Mouse (Mus musculus): ENCODE results near the gene Exoc6b. TPM values are rescaled to one million over a fixed set of nuclear protein-coding genes. Genes with fewer than 3 reads are reported as not detected.

The Exoc6b gene
- polyA plus RNA-seq, 1 experiment from 2014 or later = 10.2 TPM

DNA sequence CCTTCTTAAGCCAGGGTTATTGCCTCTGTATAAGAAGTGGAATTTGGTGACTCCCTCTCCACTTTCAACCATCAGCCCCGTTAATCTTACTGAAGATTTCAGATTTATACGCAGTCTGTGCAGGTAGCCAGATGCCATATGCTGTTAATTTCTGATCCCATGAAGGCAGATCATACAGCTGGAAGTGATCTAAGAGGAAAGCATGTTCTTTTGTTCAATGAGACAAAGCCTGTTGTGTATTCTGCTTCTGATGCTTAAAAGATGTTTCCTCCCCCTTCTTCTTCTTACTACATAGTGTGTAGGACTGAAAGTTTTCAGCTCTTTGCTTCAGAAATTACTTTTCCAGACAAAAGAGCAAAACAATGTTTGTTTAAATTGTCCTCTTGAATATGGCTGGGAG, 109.8 kb downstream of the Exoc6b start:
- H3K4me2 ChIP-seq = no peak overlapping the region
- WGBS = 86% methylated on average over 2 of the region's 2 CpGs
- H3K27me3 ChIP-seq (replicated peaks; ENCODE audit: control insufficient read depth, insufficient read depth, low read length) = no peaks in the 10 kb centered on the region
- no peak for ATAC-seq (replicated peaks; ENCODE audit: low FRiP score)
- no peak for DNase-seq (ENCODE audit: low spot score)
- no peak overlapping the region for H3K27ac ChIP-seq (ENCODE audit: low read depth, low read length)
- no peaks in the 10 kb centered on the region for H3K4me1 ChIP-seq (replicated peaks; ENCODE audit: control insufficient read depth, insufficient read depth, low read length)
- H3K36me3 ChIP-seq (ENCODE audit: control insufficient read depth, insufficient read depth, low read length) = no peaks in the 10 kb centered on the region
- no peak overlapping the region for H3K9ac ChIP-seq (ENCODE audit: low read depth, low read length)
- H3K9me3 ChIP-seq (ENCODE audit: control insufficient read depth, low read length) = no peaks in the 10 kb centered on the region
- no peak overlapping the region for H3K4me3 ChIP-seq (ENCODE audit: low read depth, low read length)

GRCm38 (mm10) chr6:84951621-84952020, 117.7 kb downstream of the Exoc6b start:
- H3K4me3 ChIP-seq (ENCODE audit: low read depth, low read length) = no peak overlapping the region
- no peaks in the 10 kb centered on the region for H3K27me3 ChIP-seq (replicated peaks; ENCODE audit: control insufficient read depth, insufficient read depth, low read length)
- H3K4me2 ChIP-seq = no peak overlapping the region
- ATAC-seq (replicated peaks; ENCODE audit: low FRiP score) = no peak
- DNase-seq (ENCODE audit: low spot score) = no peak
- 69% methylated on average over 1 of the region's 1 CpGs for WGBS
- no peak overlapping the region for H3K27ac ChIP-seq (ENCODE audit: low read depth, low read length)
- H3K4me1 ChIP-seq (replicated peaks; ENCODE audit: control insufficient read depth, insufficient read depth, low read length) = no peaks in the 10 kb centered on the region
- no peaks in the 10 kb centered on the region for H3K9me3 ChIP-seq (ENCODE audit: control insufficient read depth, low read length)
- H3K9ac ChIP-seq (ENCODE audit: low read depth, low read length) = no peak overlapping the region
- no peaks in the 10 kb centered on the region for H3K36me3 ChIP-seq (ENCODE audit: control insufficient read depth, insufficient read depth, low read length)

DNA sequence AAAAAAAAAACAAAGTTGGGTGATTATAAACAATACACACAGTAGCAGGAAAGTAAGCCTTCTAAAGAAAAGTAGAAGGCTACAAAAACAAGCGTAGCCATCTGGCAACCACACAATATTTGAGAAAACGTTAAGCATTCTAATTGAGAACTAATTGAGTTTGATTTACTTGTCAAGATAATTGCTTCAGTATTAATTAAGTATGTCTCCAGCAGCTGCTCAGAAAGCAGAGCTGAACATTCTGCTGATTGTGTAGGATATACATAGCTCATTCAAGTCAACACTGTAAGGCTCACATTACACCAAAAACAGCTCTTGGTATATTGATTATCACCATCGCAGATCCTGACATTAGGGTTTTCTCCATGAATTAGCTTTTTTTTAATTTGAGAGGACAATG, 122.7 kb downstream of the Exoc6b start:
- Histone ChIP-seq H3K4me2 (no peak overlapping the region), H3K36me3 (ENCODE audit: control insufficient read depth, insufficient read depth, low read length) (no peaks in the 10 kb centered on the region), H3K9ac (ENCODE audit: low read depth, low read length) (no peak overlapping the region), H3K4me1 (replicated peaks; ENCODE audit: control insufficient read depth, insufficient read depth, low read length) (no peaks in the 10 kb centered on the region), H3K27me3 (replicated peaks; ENCODE audit: control insufficient read depth, insufficient read depth, low read length) (no peaks in the 10 kb centered on the region), H3K9me3 (ENCODE audit: control insufficient read depth, low read length) (no peaks in the 10 kb centered on the region), H3K27ac (ENCODE audit: low read depth, low read length) (no peak overlapping the region), H3K4me3 (ENCODE audit: low read depth, low read length) (no peak overlapping the region)
- no peak for DNase-seq (ENCODE audit: low spot score)
- ATAC-seq (replicated peaks; ENCODE audit: low FRiP score) = no peak
- 76% methylated on average over 3 of the region's 3 CpGs for whole genome bisulfite sequencing

DNA sequence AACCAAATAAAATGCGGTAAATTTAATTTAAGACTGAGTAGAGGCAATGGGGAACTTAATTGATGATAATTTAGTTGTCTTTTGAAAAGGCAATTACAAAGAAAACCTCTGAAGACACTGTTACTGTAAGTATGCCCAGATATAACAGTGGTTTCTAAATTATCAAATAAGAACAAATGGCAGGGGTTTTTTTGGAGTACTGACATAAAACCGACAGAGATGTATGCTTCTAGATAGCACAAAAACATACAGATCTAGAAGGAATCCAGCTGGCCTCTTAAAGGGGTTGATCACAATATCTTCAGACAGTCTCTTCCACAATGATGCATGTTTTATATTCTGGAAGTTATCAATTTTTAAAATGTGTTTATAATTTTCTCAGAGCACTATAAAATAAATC, 123.2 kb downstream of the Exoc6b start:
- ATAC-seq (replicated peaks; ENCODE audit: low FRiP score) = no peak

DNA sequence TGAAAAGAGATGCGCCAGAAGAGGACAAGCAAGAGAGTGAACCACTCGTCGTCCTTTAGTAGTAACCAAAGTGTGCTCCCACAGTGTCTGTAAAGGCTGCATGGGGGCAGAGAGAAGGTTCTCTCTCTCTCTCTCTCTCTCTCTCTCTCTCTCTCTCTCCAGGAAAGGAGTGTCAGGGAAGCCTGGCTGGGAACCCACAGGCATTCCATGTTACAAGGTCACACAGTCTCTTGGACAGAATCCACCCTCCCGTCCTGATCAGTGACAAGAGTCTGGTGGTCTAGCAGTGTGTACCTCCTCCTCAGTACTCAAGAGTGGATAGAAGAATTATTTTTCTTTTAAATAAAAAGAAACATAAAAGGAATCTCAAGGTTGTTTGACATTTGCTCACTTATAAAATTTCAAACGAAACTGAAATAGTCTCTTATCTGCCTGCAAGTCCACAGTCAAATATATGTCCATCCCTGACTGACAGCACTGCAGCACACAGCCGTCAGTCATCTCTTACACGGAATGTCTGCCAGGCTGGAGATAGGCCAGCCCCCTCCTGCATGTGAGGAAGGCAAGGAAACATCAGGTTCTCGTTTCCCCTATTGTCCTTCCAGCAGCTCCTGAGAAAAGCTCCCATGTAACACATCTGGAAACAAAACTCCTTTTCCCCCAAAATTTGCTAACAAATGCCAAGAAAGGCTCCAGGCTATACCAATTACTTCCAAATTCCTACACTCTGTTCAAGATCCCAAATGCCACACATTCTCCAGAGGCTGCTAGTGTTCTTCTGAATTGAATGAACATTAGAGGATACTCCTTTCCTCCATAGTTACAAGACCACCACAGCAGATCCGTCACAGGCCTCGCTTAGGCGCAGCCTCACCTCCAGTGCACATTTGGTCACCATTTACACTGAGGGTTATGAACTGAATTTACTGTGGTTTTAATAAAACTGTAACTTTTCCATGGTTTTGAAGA, 136.1 kb downstream of the Exoc6b start:
- WGBS = 60% methylated on average over 11 of the region's 11 CpGs
- no peak overlapping the region for H3K4me3 ChIP-seq (ENCODE audit: low read depth, low read length)
- H3K36me3 ChIP-seq (ENCODE audit: control insufficient read depth, insufficient read depth, low read length) = no peaks in the 10 kb centered on the region
- H3K9me3 ChIP-seq (ENCODE audit: control insufficient read depth, low read length) = no peaks in the 10 kb centered on the region
- DNase-seq (ENCODE audit: low spot score) = no peak
- H3K4me2 ChIP-seq = no peak overlapping the region
- ATAC-seq (replicated peaks; ENCODE audit: low FRiP score) = no peak
- no peaks in the 10 kb centered on the region for H3K4me1 ChIP-seq (replicated peaks; ENCODE audit: control insufficient read depth, insufficient read depth, low read length)
- H3K9ac ChIP-seq (ENCODE audit: low read depth, low read length) = no peak overlapping the region
- H3K27ac ChIP-seq (ENCODE audit: low read depth, low read length) = no peak overlapping the region
- H3K27me3 ChIP-seq (replicated peaks; ENCODE audit: control insufficient read depth, insufficient read depth, low read length) = no peaks in the 10 kb centered on the region

More for the DNA sequence above, 123.2 kb downstream of the Exoc6b start:
- H3K9me3 ChIP-seq (ENCODE audit: control insufficient read depth, low read length) = no peaks in the 10 kb centered on the region
- no peak overlapping the region for H3K4me2 ChIP-seq
- H3K4me3 ChIP-seq (ENCODE audit: low read depth, low read length) = no peak overlapping the region
- no peaks in the 10 kb centered on the region for H3K36me3 ChIP-seq (ENCODE audit: control insufficient read depth, insufficient read depth, low read length)
- H3K9ac ChIP-seq (ENCODE audit: low read depth, low read length) = no peak overlapping the region
- no peaks in the 10 kb centered on the region for H3K27me3 ChIP-seq (replicated peaks; ENCODE audit: control insufficient read depth, insufficient read depth, low read length)
- DNase-seq (ENCODE audit: low spot score) = no peak
- no peak overlapping the region for H3K27ac ChIP-seq (ENCODE audit: low read depth, low read length)
- no peaks in the 10 kb centered on the region for H3K4me1 ChIP-seq (replicated peaks; ENCODE audit: control insufficient read depth, insufficient read depth, low read length)
- WGBS = 75% methylated on average over 2 of the region's 2 CpGs

DNA sequence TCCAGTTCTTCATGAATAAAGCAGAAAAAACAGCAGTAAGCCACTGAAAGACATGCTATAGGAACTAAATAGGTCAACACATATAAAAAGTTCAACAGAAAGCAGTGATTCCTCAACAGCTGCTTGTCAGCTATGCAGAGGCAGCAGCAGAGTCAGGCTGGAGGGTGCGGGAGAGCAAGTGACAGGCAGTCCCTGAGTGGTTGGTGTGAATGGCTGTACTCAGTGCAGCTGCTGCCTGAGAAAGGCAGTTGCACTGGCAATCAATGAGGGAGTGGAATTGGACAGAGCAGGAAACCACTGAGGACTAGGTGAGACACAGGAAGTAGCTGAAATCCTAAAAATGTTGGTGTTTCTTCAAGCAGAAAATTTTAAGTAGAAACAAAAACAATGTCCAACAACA, 138.3 kb downstream of the Exoc6b start:
- Histone ChIP-seq H3K4me1 (replicated peaks; ENCODE audit: control insufficient read depth, insufficient read depth, low read length) (no peaks in the 10 kb centered on the region), H3K27ac (ENCODE audit: low read depth, low read length) (no peak overlapping the region), H3K9ac (ENCODE audit: low read depth, low read length) (no peak overlapping the region), H3K9me3 (ENCODE audit: control insufficient read depth, low read length) (no peaks in the 10 kb centered on the region), H3K36me3 (ENCODE audit: control insufficient read depth, insufficient read depth, low read length) (no peaks in the 10 kb centered on the region), H3K4me2 (no peak overlapping the region), H3K27me3 (replicated peaks; ENCODE audit: control insufficient read depth, insufficient read depth, low read length) (no peaks in the 10 kb centered on the region), H3K4me3 (ENCODE audit: low read depth, low read length) (no peak overlapping the region)
- 28% methylated on average over 1 of the region's 1 CpGs for WGBS
- no peak for DNase-seq (ENCODE audit: low spot score)
- no peak for ATAC-seq (replicated peaks; ENCODE audit: low FRiP score)

DNA sequence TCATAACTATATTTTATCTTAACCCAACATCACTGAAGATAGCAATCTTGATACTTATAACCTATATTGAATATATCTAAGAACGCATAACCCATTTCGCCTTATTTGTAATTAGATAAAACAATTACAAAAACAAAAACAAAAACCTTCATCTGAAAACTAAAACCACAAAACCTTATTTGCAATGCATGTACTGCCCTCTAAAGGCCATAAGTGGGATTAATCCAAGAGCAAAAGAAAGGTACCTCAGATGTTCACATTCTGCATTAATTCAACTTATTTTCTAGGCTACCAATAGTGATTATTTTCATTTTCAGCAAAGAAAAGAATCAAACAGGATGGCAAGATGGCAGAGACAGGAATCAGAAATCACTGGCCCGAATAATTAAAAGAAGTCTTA, 143.2 kb downstream of the Exoc6b start:
- H3K27ac ChIP-seq (ENCODE audit: low read depth, low read length) = no peak overlapping the region
- no peak overlapping the region for H3K4me3 ChIP-seq (ENCODE audit: low read depth, low read length)
- H3K4me2 ChIP-seq = no peak overlapping the region
- H3K4me1 ChIP-seq (replicated peaks; ENCODE audit: control insufficient read depth, insufficient read depth, low read length) = peaks cover 4% of the 10 kb centered on the region; the same call in 1 of the 2 replicates
- H3K9ac ChIP-seq (ENCODE audit: low read depth, low read length) = no peak overlapping the region
- no peaks in the 10 kb centered on the region for H3K36me3 ChIP-seq (ENCODE audit: control insufficient read depth, insufficient read depth, low read length)
- no peak for ATAC-seq (replicated peaks; ENCODE audit: low FRiP score)
- no peak for DNase-seq (ENCODE audit: low spot score)
- WGBS = 48% methylated on average over 3 of the region's 3 CpGs
- no peaks in the 10 kb centered on the region for H3K9me3 ChIP-seq (ENCODE audit: control insufficient read depth, low read length)
- no peaks in the 10 kb centered on the region for H3K27me3 ChIP-seq (replicated peaks; ENCODE audit: control insufficient read depth, insufficient read depth, low read length)

DNA sequence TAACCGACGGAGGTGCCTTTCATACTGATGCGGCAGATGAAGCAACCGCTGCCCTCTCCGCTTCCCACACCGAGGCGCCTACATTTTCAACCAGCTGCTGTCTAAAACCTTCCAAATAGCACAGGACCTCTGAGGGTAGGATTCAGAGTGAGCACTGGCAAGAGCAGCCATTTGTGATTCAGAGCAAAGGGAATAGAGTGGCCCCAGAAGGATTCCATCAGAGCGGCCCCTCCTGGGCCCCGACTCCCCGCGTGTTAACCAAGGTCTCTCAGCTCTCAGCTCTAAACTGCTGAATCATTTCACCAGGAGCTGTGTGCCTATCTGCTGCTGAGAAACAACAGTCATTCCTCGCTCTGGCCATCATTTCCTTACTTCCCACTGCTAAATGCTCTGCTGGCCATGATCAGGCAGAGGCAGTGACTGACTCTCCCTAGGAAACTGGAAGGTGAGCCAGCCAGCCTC, 145.5 kb downstream of the Exoc6b start:
- Histone ChIP-seq H3K9me3 (ENCODE audit: control insufficient read depth, low read length) (no peaks in the 10 kb centered on the region), H3K4me3 (ENCODE audit: low read depth, low read length) (no peak overlapping the region), H3K27me3 (replicated peaks; ENCODE audit: control insufficient read depth, insufficient read depth, low read length) (no peaks in the 10 kb centered on the region), H3K36me3 (ENCODE audit: control insufficient read depth, insufficient read depth, low read length) (no peaks in the 10 kb centered on the region), H3K4me1 (replicated peaks; ENCODE audit: control insufficient read depth, insufficient read depth, low read length) (peaks cover 4% of the 10 kb centered on the region; the same call in 1 of the 2 replicates), H3K9ac (ENCODE audit: low read depth, low read length) (no peak overlapping the region; the same call in 1 of the 2 replicates), H3K4me2 (peak overlapping the region; percentile 48), H3K27ac (ENCODE audit: low read depth, low read length) (peak overlapping the region; percentile 28; the same call in 1 of the 2 replicates)
- DNase-seq (ENCODE audit: low spot score) (no peak), ATAC-seq (replicated peaks; ENCODE audit: low FRiP score) (peak; percentile 71)
- WGBS = 39% methylated on average over 12 of the region's 12 CpGs

DNA sequence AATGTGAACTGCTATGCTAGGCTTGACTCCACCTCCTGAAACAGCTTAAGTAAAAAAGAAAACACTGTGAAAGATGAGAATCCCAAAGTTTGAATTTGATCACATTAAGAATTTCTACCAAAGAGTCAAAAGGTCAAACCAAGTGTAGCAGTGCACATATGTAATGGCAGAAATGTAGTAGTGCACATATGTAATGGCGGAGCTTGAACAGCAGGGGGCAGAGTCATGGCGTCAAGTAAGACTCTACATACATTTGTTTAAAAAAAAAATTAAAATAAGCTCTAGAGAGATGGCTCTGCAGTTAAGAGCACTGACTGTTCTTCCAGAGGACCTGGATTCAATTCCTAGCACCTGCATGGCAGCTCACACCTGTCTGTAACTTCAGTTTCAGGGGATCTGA, 153.0 kb downstream of the Exoc6b start:
- H3K27me3 ChIP-seq (replicated peaks; ENCODE audit: control insufficient read depth, insufficient read depth, low read length) = no peaks in the 10 kb centered on the region
- no peak overlapping the region for H3K27ac ChIP-seq (ENCODE audit: low read depth, low read length)
- no peak overlapping the region for H3K4me3 ChIP-seq (ENCODE audit: low read depth, low read length)
- ATAC-seq (replicated peaks; ENCODE audit: low FRiP score) (no peak), DNase-seq (ENCODE audit: low spot score) (no peak)
- no peak overlapping the region for H3K4me2 ChIP-seq
- no peaks in the 10 kb centered on the region for H3K9me3 ChIP-seq (ENCODE audit: control insufficient read depth, low read length)
- no peaks in the 10 kb centered on the region for H3K4me1 ChIP-seq (replicated peaks; ENCODE audit: control insufficient read depth, insufficient read depth, low read length)
- WGBS = 14% methylated on average over 2 of the region's 2 CpGs
- no peak overlapping the region for H3K9ac ChIP-seq (ENCODE audit: low read depth, low read length)
- no peaks in the 10 kb centered on the region for H3K36me3 ChIP-seq (ENCODE audit: control insufficient read depth, insufficient read depth, low read length)
